Mouse (Mus musculus) c-Kit-negative CD71-positive TER-119-positive erythroid progenitor cells, embryonic 14.5 days (primary cell): ENCODE measurements around the gene Golph3l.

Experiments used
- DNase-seq: peaks from one replicate; pipeline ENCODE4 v3.0.0-alpha.2; 2013; ENCODE audit warnings: low read depth, low spot score

The Golph3l gene

GRCm38 (mm10) chr3:95655437-95655836 lies 66.7 kb downstream of the Golph3l start:
- DNase-seq: no peak

GRCm38 (mm10) chr3:95657108-95657507 lies 68.4 kb downstream of the Golph3l start:
- DNase-seq: no peak

DNA sequence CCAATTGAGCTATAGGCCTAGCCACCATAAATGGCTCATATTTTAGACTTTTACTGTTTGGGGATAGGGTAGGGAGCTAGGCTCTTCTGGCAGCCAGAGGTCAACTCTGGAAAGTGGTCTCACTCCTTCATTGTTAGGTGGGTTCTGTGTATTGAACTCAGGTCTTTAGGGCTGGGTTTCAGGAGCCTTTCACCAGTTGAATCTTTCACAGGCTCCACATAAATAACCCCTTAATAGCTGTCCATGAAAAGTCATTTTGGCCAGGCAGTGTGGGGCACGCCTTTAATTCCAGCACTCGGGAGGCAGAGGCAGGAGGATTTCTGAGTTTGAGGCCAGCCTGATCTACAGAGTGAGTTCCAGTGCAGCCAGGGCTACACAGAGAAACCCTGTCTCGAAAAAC lies 69.0 kb downstream of the Golph3l start:
- no peak for DNase-seq

DNA sequence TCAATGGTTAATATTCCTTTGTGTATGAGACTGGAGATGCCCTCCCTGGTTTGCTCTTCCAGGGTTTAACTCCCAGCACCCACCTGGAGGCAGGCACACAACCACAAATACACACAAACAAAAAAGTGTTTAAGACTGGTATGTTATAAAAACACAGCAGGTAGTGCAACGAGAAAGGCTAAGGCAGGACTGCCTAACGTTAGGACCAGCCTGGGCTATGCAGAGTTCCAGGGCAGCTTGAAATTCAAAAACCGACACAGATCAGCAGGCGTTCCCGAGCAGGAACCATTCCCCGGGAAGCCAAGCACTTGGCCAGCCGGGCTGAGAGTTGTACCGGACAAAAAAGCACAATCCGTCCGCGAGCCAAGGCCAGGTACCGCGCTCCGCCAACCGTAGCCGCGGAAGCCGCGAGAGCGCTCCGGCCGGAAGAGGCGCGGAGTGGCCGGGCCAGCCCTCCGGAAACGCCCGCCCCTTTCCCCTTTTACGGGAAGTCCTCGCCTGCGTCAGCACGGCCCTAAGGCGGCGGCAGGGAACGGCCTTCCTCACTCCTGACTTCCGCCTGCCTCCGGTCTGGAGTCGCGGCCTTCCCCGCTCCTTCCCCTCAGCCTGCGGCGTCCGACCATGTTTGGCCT lies 69.6 kb downstream of the Golph3l start, which contains the start of gene Mcl1:
Gene Mcl1, plus strand, starts transcription at position 553 of the 632 bp plus-strand sequence.
- DNase-seq: peak; percentile 83

- DNase-seq: no peak
Observed at GRCm38 (mm10) chr3:95658868-95659712, 70.4 kb downstream of the Golph3l start.

- DNase-seq: no peak
Observed at GRCm38 (mm10) chr3:95659948-95660347, 71.2 kb downstream of the Golph3l start.

- DNase-seq: no peak
Observed at GRCm38 (mm10) chr3:95660788-95661478, 72.2 kb downstream of the Golph3l start.

GRCm38 (mm10) chr3:95661945-95662715 lies 73.4 kb downstream of the Golph3l start:
- no peak for DNase-seq

DNA sequence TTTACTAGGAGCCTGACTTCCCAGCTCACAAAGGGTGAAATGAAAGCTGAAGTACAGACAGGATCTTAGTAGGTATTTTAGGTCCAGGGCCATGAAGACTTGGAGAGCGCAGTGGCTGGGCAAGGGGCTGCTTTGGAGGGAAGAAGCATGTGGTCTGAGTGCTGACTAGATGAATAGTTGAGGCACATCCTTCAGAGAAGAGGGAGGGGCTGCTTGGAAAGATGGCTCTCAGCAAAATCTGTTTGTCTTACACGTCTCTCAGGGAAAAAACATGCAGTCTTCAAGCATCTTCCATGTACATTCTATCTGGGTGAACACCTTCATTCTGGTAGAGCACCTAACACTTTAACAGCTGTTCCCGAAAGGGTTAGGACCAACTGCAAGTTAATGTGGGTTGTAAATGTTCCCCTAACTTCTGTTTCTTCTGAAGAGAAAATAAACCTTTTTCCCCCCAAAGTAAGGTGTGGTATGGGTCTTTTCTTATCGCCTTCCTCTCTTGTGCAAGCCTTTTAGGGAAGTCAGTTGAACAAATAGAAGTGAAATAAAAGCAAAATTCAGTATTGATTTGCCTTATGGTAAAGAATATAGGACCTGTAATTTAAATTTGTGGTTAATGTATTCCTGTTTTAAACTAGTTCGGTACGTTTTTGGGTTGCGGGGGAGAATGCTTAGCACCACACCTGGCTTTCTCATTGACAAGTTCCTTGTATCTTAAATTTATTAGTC lies 74.2 kb downstream of the Golph3l start:
- no peak for DNase-seq

DNA sequence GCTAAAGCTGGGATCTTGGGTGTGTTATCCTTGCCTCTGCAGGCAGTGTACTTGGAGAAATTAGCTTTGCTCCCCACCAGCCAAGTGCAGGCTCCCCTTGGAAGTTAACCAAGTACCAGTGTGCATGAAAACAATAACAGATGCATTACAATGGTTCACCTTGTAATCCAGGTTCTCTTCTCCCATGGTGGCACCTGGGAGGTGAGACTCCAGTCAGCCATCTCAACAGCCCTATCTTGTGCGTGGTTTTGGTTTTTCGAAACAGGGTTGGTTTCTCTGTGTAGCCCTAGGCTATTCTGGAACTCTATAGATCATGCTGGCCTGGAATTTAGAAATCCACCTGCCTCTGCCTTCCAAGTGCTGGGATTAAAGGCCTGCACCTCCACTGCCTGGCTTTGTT lies 74.8 kb downstream of the Golph3l start:
- DNase-seq: no peak

- DNase-seq: no peak
Observed at GRCm38 (mm10) chr3:95663969-95664608, 75.4 kb downstream of the Golph3l start.

GRCm38 (mm10) chr3:95664940-95665352 lies 76.2 kb downstream of the Golph3l start:
- DNase-seq: no peak

DNA sequence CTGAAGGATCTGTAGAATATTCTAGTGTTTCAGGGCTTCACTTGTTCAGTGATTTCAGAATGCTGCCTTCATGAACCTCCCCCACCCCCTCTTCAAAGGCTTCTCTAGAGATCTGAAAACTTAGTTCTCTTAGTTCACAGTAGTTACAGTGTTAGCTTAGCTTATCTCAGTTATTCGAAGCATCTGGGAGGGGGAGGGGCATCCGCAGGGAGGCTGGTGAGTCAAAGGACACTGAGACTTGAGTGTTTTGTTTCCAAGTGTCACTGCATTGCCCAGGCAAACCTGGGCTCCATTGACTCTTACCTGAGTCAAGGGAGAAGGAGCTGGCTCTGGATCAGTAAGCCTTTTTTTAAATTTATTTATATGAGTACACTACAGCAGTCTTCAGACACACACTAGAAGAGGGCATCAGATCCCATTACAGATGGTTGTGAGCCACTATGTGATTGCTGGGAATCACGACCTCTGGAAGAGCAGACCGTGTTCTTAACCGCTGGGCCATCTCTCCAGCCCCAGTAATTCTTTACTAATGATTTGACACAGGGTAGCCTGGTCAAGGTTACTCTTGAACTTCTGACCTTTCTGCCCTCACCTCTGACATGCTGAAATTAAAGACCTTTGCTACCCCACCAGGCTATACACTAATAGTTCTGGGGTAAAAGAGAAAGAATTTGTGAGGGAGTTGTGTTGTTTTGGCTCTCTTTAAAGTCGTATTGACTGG lies 77.5 kb downstream of the Golph3l start:
- DNase-seq: no peak

DNA sequence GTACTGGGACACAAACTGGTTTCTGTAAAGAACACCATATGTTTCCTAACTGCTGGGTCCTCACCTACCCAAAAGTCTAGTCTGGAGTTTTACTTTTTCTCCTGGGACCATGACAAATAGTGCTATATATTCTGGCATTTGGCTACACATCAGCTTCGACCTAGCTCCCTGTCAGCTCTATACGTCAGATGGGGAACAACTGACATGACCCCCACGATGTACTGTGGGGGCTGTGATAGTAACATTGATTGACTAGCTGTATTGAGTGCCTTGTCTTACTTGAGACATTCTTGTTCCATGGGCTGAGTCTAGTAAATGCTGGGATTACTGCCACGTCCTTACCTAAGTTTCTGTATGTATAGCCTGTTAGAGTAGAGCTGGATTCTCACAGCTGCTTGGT lies 78.8 kb downstream of the Golph3l start:
- no peak for DNase-seq

- DNase-seq: no peak
Observed at GRCm38 (mm10) chr3:95668026-95668425, 79.3 kb downstream of the Golph3l start.
